Mouse (Mus musculus) small intestine, adult 2 months (tissue): Measurements from ENCODE around the gene Slc28a1.

Experiments used
- CTCF ChIP-seq: fragments of 200-500 bp; IDR thresholded peaks from 2 replicates; pipeline ENCODE4 v1.5.1; 2012; ENCODE audit warnings: low read depth, mild to moderate bottlenecking, control low read depth, inconsistent platforms, low read length, moderate library complexity, mixed read lengths; ENCODE audit not compliant: insufficient replicate concordance, insufficient read length; ENCODE audit errors: extremely low read depth
- POLR2A ChIP-seq: fragments of 200-500 bp; IDR thresholded peaks from 2 replicates; pipeline ENCODE4 v1.6.1; 2012; ENCODE audit warnings: low read depth, mild to moderate bottlenecking, control low read depth, inconsistent platforms, low read length, moderate library complexity

- TF ChIP-seq POLR2A = no peak
- no peak for TF ChIP-seq CTCF
These were observed 99.7 kb downstream of the Slc28a1 start for GRCm38 (mm10) chr7:81214153-81214907.
